Mouse (Mus musculus): ENCODE results near the gene Ifnar2.

The Ifnar2 gene

DNA sequence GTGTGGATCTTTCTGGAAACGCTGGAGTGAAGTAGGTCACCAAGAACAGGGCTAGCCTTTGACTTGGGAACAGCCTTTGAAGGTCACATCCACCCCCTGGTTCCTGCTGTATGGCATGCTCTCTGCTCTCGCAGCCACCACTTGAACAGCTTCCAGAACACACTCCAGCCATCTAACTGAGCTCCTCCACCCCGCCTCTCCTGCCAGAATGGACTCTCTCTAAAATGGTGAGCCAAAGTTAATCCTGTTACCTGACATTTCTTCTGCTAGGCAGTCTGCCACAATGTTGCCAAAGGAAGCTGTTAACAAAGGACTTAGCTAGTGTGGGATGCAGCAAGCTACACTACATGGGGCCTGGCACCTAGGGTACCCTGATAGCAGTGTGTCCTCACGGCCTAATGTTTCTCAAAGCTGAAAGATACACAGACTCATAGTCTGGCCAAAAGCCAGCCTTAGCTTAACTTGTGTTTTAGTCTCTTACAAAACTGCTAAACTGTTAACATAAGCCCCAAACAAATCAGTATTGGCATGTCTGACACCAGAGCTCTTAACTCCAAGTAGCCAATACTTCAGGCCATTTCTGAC is 22.3 kb downstream of the Ifnar2 start:
- no peak for DNase-seq (ENCODE audit: low spot score)

DNA sequence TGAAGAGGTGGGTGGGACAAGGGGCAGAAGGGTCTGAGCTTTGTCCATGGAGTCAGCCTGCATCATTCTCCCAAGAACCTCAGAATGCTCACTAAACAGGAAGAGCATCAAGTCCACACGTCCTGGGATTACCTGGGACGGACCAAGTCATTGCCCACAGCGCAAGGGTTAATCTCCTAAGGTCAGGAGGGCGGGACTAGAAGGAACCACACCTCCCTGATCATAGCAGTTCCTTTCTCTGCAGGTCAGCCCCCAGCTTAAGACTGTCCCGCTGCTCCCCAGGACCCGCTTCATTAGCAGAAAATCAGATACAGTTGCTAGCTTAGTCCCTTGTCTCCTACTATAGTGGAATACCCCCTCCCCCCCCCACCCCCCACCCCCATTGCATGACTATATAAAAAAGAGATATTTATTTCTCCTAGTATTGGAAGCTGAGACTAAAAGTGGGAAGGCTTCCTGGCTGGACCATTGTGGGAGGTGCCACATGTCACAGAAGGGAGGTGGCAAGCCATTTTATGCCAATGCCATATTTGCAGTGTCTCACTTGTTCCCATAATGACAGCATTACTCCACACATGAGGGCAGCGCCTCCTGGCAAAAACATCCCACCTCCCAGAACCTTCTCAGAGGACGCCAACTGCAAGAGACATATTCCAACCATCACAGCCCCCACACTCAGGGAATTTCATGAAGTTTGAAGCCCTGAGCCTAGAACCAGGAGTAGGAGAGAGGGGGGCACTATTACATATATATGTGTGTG is 23.2 kb downstream of the Ifnar2 start:
- DNase-seq (ENCODE audit: low spot score) = no peak

DNA sequence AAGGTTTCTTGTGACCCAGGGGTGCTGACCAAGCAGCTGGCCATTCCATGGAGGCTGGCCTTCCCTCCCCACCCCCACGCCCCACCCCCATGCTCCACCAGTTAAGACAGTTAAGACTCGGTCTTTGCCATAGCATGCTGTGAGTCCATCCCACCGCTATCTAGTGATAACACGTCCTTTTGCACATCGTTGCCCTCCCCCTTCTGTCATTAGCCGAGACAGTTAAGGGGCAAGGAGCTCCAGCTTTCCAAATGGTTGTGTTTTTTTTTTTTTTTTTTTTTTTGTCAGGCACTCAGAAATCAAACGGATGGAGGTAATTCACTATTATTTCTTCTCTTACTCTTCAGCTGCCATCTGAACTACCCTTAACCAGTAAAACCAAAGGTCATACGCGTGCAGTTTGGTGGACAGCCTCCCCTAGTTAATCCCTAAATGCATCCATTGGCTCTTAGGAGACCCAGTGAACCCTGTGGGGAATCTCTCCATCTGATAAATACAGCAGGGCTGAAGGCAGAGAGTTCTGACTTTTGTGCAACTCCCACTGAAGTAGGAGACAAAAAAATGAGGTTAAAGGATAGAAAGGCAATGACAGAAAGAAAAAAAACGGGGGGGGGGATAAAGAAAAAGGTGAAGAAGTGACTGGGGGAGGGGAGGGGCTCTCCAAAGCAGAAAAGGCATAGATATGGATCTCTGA is 24.4 kb downstream of the Ifnar2 start:
- no peak for DNase-seq (ENCODE audit: low spot score)

DNA sequence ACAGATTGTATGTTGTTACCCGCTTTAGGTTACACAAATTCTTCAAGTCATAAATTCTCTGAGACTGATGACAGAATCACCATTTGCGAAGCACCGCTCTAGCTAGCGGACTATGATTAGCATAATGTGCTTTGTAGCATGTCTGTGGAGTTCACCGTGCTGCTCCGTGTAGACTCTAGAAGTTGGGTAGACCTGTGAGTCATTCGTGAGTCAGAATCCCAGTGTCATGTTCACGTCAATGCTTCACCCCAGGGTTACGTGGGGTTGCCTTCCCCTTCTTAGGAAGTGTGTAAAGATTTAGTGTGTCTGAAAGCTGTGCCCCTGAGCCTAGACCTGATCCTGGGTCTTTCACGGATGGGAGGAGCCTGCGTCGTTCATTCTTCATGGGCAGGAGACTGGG is 25.4 kb downstream of the Ifnar2 start:
- no peak for DNase-seq (ENCODE audit: low spot score)

DNA sequence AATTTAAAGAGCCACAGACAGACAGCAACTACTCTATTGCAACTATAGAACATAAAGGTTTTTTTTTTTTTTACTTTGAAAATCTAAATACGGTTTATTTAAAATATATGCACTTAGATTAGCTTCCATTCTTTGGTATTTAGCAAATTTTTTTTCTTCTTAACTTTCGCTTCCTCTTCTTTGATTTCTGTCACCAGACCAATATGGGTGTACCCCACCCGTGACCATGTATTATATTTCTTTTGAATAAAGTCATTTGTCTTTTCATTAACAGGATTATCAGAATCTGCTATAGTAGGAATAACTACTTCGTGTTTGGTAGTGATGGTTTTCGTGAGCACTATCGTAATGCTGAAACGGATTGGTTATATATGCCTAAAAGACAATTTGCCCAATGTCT is 26.4 kb downstream of the Ifnar2 start:
- no peak for DNase-seq (ENCODE audit: low spot score)

DNA sequence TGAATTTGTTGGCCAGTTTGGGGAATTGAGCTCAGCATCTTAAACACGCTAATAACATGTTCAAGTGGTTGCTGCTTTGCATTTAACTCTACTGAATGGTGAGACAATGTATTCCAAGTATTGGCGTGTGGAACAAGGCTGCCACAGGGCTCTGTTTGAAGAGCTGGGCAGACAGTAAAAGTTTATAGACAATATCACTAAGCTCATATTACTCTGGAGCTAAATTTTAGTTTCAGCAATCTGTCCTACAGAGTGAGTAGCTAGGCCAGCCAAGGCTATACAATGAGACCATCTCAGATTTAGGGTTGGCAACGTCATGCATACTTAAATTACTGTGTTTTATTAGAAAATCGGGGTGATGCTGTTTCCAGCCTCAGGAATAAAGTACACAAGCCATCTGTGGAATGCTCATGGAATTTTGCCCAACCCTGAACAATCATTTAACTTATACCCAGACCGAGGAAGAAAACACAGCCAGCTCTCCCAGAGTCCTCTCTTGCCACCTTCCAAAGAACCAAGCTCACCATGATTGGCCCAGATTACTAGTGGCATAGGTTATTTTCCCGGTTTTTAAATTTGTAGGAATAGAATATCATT is 29.1 kb downstream of the Ifnar2 start:
- DNase-seq (ENCODE audit: low spot score) = no peak

DNA sequence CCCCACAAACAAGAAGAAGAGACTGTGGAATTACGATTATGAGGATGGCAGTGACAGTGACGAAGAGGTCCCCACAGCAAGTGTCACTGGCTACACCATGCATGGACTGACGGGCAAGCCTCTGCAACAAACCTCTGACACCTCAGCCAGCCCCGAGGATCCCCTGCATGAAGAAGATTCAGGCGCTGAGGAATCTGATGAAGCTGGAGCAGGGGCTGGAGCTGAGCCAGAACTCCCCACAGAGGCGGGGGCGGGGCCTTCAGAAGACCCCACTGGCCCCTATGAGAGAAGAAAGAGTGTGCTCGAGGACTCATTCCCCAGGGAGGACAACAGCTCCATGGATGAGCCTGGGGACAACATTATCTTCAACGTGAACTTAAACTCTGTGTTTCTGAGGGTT is 31.2 kb downstream of the Ifnar2 start:
- no peak for DNase-seq (ENCODE audit: low spot score)

DNA sequence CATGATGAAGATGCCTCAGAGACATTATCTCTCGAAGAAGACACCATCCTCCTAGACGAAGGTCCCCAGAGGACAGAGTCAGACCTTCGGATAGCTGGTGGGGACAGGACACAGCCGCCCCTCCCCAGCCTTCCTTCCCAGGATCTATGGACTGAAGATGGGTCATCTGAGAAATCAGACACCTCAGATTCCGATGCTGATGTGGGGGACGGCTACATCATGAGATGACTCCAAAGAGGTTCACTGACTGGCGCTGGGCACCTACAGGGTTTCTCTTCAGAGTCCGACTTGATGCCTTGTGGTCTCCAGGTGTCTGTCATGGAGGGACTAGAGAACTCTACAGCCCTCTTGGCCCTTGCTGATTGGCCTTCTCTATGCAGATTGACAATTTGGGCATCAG is 31.6 kb downstream of the Ifnar2 start:
- DNase-seq (ENCODE audit: low spot score) = no peak

DNA sequence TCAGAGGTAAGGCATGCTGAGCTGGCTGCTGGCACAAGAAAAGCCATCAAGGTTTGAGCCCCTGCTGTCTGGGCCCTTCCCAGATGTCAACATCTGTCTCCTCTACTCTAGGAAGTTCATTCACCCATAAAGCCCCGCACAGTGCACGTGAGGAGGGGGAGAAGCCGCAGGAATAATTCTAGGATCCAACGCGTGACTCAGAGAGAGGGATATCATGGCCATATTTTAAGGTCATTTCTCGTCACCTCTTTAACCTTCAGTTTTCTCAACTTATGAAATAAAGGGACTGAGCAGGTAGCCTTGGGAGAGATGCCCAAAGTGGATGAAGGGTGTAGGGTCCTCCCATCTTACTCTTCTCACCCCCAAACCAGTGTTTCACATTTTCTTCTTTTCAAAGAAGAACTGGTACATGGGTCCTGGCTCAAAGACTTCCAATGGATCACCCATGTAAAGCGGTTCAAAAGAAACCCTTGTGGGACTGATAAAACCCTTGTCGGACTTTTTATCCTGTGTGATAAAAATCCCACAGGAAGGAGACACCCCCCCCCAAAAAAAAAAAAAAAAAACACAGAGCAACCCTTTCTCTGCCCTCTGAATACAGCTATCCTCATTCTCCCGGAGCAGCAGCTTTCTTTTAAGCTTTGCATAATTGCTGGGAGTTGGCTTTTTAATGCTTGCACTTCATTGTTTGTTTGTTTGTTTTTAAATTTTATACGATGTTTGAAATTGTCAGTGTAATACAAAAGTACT is 32.4 kb downstream of the Ifnar2 start:
- DNase-seq (ENCODE audit: low spot score) = no peak

DNA sequence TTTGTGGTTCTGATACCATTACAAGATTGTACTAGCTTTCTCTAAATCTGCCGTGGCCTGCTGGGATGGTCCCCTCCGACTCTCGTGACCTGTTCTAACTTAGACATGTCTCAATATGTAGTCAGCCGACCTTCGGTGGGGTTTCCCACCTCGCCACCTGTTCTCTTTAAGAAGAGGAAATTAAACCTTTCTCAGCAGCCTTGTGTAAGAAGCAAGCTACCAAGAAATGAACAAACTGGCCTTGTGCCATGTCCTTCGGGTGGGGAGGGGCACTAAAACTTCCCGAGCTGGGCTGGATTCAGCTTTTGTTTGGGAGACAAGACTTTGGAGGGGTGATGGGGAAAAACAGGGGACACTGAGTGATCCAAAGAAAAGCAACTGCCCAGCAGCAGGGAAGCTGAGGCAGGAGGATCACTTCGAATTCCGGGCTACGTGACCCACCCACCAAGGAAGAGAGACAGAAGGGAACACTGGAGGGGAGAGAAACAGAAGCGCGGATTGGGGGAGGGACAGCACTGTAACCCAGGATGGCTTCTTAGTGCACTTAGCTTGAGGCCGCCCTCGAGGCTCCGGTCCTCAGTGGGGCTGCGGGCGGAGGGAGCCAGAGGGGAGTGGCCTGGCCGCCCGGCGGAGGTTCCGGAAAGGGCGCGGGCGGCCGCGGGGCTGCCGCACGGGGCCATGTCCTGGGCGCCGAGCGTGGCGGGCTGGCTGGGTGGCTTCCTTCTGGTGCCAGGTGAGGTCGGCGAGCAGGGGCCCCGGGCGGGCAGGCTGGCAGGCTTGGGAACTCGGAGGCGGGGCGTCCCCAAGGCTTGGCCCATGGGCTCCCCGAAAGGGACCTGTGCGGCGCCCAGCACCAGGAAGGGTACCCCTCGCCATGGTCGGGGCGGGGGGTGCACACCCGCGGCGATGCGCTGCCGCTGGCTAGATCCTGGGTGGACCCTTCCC is 33.3 kb downstream of the Ifnar2 start, which contains the start of gene Il10rb:
TSS of gene Il10rb (plus strand) at position 525 of the 945 bp plus-strand sequence.
- peak; percentile 77 for DNase-seq (ENCODE audit: low spot score)

DNA sequence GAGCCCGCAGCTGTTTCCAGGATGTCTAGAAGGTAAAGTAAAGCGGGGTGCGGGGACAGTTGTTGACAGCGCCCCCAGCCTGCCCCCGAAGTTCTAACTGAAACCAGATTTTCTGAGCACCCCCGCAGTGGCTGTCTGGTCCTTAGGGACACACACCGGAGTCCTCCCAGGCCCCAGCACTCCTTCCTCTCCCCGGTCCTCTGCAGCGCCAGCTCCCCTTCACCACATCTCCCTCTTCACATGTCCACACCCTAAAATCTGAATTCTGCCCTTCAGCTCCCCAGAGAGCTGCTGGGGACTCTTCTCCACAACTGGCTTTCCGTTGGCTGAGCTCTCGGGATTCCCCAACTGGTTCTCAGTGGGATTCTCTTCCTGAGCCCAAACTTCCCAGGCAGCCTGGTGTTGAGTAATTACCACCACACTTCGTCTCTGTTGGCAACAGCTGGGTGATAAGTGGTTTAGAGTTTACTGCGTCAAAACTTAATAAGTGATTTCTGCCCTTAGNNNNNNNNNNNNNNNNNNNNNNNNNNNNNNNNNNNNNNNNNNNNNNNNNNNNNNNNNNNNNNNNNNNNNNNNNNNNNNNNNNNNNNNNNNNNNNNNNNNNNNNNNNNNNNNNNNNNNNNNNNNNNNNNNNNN is 34.1 kb downstream of the Ifnar2 start:
- peak; percentile 34 for DNase-seq (ENCODE audit: low spot score)

DNA sequence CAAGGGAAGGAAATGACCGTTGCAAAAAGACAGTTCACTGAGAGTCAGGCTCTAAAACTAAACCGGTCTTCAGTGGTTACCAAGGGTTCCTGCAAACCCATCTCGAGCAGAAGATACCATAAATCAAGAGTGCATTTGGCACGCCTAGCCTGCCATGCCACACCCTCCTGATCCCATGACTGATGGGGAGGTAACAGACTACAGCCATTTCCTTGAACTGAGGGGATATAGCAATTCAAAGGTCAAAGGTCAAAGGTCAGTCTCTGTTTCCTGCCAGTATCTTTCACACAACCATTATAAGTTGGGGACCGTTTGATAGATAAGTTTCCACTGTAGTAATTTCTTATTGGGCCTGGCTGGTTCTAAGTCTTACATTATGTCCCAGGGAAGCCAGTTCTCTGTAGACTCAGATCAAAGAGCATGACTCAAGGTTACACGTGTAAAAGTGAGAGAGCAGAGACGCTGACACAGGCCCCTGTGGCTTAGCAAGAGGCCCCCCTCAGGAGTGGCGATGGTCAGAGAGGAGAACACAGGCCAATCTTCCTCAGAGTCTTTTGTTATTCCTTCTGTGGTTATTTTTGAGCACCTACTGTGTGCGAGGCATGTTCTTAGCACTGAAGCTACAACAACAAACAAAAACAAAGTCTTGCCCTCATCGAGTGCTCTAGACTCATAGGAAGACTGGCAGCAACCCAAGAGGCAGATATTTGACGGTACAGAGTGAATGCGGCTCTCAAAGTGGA is 40.7 kb downstream of the Ifnar2 start:
- DNase-seq (ENCODE audit: low spot score) = no peak

DNA sequence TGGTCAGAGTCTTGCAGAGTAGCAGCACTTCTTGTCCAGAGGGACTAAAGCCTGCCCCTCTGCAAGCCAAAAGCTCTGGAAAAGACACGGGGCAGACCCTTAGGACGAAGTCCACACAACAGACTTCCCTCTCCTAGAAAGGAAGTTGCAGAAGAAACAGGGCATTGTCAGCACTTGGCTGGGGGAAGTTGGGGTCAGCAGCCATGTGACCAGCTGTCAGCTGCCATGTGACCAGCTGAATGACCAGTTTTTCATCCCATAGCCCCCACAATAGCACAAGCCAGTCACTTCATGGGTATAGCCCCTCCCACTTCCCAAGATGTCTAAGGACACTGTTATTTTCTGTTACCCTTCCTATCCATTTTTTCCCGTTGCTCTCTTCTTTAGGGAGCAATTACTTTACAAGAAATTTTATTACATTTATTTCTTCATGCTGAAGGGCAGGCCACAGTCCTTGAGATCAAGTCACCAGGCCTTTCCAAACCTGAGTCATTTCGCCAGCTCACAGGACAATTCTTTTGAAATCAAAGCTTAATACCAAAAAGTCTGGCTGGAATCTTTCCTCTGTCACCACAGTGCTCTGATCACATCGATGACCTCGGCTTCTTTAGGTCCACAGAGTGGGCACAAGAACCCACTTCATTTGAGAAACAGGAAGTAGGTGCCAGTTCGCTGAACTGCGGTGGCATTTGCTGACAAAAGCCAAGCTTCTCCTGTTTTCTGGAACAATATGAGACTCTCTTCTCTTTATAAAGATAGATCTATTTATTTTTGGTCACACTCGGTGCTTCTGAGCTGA is 43.0 kb downstream of the Ifnar2 start:
- DNase-seq (ENCODE audit: low spot score) = no peak

DNA sequence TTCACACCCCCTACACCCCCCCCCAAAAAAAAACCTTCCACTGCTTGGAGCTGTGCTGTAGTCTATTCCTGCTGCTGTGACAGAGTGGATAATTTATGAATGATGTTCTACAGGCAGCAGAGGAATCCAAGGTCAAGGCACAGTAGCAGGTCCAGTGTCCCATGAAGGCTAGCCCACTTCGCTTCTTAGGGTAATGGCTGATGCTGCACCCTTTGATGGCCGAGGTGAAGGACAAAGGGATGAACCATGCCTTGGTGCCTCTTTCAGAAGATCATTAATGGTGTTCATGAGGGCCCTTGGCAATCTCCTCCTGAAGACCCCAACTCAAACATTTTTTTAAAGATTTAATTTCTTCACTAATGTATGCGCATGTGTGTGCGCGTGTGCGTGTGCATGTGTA is 43.8 kb downstream of the Ifnar2 start:
- DNase-seq (ENCODE audit: low spot score) = no peak

DNA sequence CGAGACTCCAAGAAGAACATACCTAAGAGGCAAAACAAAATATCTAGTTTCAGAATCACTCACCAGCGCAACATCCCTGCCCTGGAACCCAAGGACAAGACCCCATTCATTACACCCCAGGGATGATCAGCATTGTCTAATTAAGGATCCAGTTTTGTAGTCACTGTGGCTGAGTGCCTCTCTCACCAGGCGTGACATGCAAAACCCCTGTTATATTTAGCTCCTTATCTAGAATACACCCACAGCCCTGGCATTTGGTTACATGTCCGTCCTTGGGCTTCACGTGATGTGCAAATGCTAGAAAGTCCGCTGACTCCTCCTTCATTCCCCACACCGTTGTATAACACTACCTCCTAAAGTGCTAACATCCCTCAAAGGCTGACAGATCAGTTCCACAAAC is 44.4 kb downstream of the Ifnar2 start:
- no peak for DNase-seq (ENCODE audit: low spot score)

DNA sequence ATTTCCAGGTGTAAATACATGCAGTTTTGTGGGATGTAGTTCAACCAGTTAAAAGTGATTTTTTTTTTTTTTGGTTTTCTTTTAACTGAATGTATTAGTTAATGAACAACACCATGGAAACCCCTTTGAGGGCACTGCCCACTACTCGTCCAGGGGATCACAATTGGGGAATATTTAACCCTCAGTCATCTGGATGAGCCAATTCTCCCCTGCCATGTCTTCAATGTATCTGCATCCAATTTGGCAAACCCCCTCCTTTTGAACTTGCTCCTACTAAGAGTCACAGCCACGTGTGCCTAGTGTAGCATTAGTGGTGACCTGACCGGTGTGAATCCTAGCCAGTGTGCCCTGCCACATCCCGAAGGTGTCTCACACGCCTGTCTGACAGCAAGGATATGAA is 45.9 kb downstream of the Ifnar2 start:
- DNase-seq (ENCODE audit: low spot score) = no peak

DNA sequence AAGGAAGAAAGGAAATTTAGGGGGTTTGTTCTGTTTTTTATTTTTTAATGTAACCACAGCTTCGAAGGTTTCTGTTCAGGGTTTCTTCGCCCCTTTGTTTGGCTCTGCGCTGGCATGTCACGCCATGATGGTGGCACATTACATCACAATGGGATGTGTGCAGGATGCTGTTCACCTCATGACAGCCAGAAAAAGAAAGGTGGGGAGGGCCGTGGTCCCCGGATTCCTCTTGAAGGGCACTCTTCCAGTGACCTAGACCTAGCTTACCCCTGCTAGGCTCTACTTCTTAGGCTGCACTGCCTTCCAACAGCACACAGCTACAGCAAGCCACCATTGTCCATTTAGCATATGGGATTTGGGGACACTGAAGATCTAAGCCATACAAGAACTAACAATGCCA is 53.2 kb downstream of the Ifnar2 start:
- no peak for DNase-seq (ENCODE audit: low spot score)

DNA sequence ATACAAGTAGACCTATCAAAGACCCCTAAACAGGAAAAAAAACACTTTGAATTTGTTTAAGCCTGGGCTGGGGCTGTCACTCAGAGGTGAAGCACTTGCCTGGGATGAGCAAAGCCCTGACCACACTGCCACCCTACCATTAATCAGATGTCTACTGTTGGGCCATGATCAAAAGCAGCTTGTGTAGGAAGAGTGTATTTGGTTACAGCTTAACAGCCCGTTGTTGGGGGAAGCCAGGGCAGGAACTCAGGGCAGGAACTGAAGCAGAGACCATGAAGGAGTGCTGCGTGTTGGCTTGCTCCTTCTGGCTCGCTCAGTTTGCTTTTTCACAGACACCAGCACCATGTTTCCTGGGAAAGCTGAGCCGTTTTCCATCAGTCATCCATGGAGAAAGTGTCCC is 54.0 kb downstream of the Ifnar2 start:
- DNase-seq (ENCODE audit: low spot score) = no peak

DNA sequence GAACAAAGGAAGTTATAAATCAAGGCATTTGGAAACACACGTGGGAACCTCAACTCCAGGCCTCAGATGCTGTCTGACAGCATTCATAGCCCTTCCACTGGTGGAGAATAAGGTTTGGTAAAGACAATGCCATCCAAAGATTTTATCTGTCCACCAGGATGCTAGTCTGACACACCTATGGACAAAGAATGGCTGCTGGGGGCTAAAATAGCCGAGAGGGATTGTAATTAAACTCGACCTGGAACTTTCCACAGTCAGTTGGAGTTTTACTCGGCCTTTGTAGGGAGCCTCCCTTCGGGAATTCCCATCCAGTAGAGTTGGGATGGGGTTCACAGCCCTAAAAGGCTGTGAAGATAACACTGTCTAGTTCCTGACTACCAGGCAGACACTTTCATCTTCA is 54.9 kb downstream of the Ifnar2 start:
- no peak for DNase-seq (ENCODE audit: low spot score)
